Mouse (Mus musculus) heart, embryonic 14.5 days (tissue): Measurements from ENCODE around the gene Laptm5. TPM values are rescaled to one million over a fixed set of nuclear protein-coding genes. Genes with fewer than 3 reads are reported as not detected.
A peak's percentile ranks its signal among the peaks of the same experiment; 100 is the strongest.

Source experiments
- ATAC-seq: fragments of 200-750 bp; cut with Nextera tagmentation; 2 replicates; pipeline ENCODE4 v1.8.0; 2017; ENCODE audit warnings: low read depth, moderate TSS enrichment; ENCODE audit not compliant: insufficient number of reproducible peaks, insufficient read depth, low FRiP score
- H3K27ac ChIP-seq, 2 experiments: fragments of 200-500 bp in 1 of 2; fragments of 300-500 bp in 1 of 2; sonication (generic) in 1 of 2; replicated peaks in 1 of 2; 2 replicates each; pipeline ENCODE4 v1.5.1; 2012 to 2014; ENCODE audit warnings: low read depth in 2 of 2, low read length in 2 of 2, control low read depth in 1 of 2, mild to moderate bottlenecking in 1 of 2, mixed read lengths in 1 of 2; ENCODE audit not compliant: control insufficient read depth in 1 of 2, insufficient read depth in 1 of 2
- H3K27me3 ChIP-seq: fragments of 300-500 bp; sonication (generic); 2 replicates; pipeline ENCODE4 v1.6.1; 2014; ENCODE audit warnings: mild to moderate bottlenecking, low read length, control low read depth; ENCODE audit not compliant: control insufficient read depth, insufficient read depth
- H3K36me3 ChIP-seq: fragments of 300-500 bp; sonication (generic); 2 replicates; pipeline ENCODE4 v1.6.1; 2014; ENCODE audit warnings: mild to moderate bottlenecking, control low read depth, low read length, mixed read lengths; ENCODE audit not compliant: control insufficient read depth, insufficient read depth
- H3K4me1 ChIP-seq, 2 experiments: fragments of 200-500 bp in 1 of 2; fragments of 300-500 bp in 1 of 2; sonication (generic) in 1 of 2; 2 replicates each; pipeline ENCODE4 v1.6.1; 2012 to 2014; ENCODE audit warnings: low read length in 2 of 2, control low read depth in 1 of 2, mixed read lengths in 1 of 2; ENCODE audit not compliant: control insufficient read depth in 2 of 2, insufficient read depth in 2 of 2
- H3K4me2 ChIP-seq: fragments of 300-500 bp; sonication (generic); 2 replicates; pipeline ENCODE4 v1.6.1; 2014; ENCODE audit warnings: mild to moderate bottlenecking, low read length
- H3K4me3 ChIP-seq, 2 experiments: fragments of 200-500 bp in 1 of 2; fragments of 300-500 bp in 1 of 2; sonication (generic) in 1 of 2; 2 replicates each; pipeline ENCODE4 v1.5.1; 2012 to 2014; ENCODE audit warnings: low read length in 2 of 2, mild to moderate bottlenecking in 2 of 2, control low read depth in 1 of 2, low read depth in 1 of 2, moderate library complexity in 1 of 2; ENCODE audit not compliant: control insufficient read depth in 1 of 2, insufficient read depth in 1 of 2
- H3K9ac ChIP-seq: fragments of 300-500 bp; sonication (generic); 2 replicates; pipeline ENCODE4 v1.6.1; 2014; ENCODE audit warnings: mild to moderate bottlenecking, low read length
- H3K9me3 ChIP-seq: fragments of 300-500 bp; sonication (generic); 2 replicates; pipeline ENCODE4 v1.6.1; 2016; ENCODE audit warnings: low read length, control low read depth; ENCODE audit not compliant: control insufficient read depth
- WGBS: fragments of 180-500 bp; shearing (Covaris S2); extraction: QIAGEN DNeasy Blood & Tissue Kit; methylation state at CpG from one replicate; pipeline ENCODE4 v1.1.7; 2014; 5-methylcytosine and 5-hydroxymethylcytosine counted together
- polyA plus RNA-seq: library from polyadenylated mRNA; unstranded; fragments of >200 nt; fragmentation: Nextera tagmentation; extraction: Ambion mirVana; gene quantifications from 2 replicates; pipeline ENCODE4 v1.2.1, GENCODE M21; 2014

The Laptm5 gene
- polyA plus RNA-seq, 1 experiment from 2014 or later: 30.8 TPM

DNA sequence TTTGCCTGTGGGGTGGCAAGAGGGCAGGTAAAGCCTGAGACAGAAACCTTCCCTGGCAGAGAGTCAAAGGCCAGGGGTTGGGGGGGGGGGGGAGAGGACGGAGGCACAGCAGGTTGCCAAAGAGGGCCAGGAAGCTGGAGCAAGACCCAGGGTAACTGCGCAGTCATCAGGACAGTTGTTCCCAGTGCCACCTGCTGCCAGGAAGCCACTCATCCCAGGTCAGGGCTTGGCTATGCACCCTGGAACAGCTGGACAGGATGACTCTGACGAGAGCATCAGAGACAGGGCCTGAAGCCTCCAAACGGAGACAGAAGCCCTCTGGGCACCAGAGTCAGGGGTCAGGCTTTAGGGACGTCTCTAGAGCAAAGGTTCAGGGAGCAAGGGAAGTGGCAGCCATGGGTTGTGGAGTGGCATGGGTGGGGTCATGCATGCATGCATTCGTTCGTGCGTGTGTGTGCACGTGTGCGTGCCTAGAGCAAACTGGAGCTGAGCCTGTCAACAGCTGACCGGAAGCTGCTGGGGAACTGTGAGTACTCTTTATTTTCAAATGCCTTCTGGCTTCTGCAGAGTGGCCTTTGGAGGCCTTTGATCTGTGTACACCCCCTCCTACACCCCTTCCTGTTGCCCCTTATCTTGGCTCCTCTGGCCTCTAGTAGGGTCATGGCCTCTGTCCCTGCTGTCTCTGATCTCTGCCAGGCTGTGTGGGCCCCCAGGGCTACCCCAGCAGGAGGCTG is 23.0 kb upstream of the Laptm5 start:
- Histone ChIP-seq H3K4me3 (no peak overlapping the region), H3K4me1 (peaks cover 4 to 8% of the 10 kb centered on the region in 2 experiments), H3K9me3 (no peaks in the 10 kb centered on the region), H3K36me3 (no peaks in the 10 kb centered on the region), H3K27ac (no peak overlapping the region), H3K4me2 (no peak overlapping the region), H3K27me3 (no peaks in the 10 kb centered on the region), H3K9ac (no peak overlapping the region)
- 24% methylated on average over 11 of the region's 11 CpGs for WGBS
- 0 out of 2 replicates have a peak, but pooled peaks have one; percentile 32 for ATAC-seq

DNA sequence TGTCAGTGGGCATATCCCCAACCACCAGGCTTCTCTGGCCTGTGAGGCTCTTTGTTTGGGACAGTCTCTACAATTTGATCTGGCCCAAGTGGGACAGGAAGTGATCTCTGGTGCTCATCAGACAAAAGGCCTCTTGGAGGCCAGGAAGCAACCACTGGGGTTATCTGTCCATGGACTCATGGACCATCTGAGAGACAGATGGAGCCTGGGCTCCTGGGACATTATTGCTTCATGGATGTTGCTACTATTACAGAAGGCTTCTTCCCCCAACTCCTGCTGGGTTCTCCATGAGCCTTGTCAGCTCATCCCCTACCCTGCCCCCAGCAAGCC is 22.4 kb upstream of the Laptm5 start:
- Histone ChIP-seq H3K27ac (no peak overlapping the region), H3K9ac (no peak overlapping the region), H3K4me3 (no peak overlapping the region), H3K4me2 (no peak overlapping the region), H3K9me3 (no peaks in the 10 kb centered on the region), H3K36me3 (no peaks in the 10 kb centered on the region), H3K27me3 (no peaks in the 10 kb centered on the region), H3K4me1 (peaks cover 4 to 8% of the 10 kb centered on the region in 2 experiments)
- ATAC-seq: no peak

DNA sequence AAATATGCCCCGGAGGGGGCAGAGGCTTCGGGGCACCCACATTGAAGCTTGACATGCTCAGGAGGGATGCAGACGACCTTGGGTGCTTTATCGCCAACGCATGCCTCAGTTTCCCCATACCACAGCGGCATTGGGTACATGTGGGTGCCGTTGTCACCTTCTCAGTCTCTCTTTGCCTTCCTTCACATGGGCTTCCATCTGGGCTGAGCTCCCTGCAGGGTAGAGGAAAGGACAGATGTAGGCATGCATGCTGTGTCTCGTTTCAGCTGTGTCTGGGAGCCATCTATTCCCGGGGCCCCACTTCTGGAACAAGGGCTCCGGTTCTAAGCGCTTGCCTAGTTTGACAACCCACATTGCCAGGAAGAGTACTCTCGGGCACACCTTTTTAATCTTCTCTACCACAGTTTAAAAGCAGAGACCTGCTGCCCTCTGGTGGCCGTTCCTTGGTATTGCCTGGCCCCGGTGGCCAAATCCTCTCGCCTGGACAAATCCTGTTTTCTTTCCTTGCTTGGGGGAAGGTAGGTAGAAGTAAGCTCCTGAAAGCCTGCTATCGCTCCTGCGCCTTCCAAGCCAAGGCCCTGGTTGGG is 20.8 kb upstream of the Laptm5 start:
- peaks cover 4 to 8% of the 10 kb centered on the region in 2 experiments for H3K4me1 ChIP-seq
- no peak for ATAC-seq
- no peaks in the 10 kb centered on the region for H3K9me3 ChIP-seq
- H3K27ac ChIP-seq: no peak overlapping the region
- no peak overlapping the region for H3K4me3 ChIP-seq
- no peaks in the 10 kb centered on the region for H3K27me3 ChIP-seq
- no peaks in the 10 kb centered on the region for H3K36me3 ChIP-seq
- 33% methylated on average over 17 of the region's 17 CpGs for WGBS
- no peak overlapping the region for H3K9ac ChIP-seq
- H3K4me2 ChIP-seq: no peak overlapping the region

DNA sequence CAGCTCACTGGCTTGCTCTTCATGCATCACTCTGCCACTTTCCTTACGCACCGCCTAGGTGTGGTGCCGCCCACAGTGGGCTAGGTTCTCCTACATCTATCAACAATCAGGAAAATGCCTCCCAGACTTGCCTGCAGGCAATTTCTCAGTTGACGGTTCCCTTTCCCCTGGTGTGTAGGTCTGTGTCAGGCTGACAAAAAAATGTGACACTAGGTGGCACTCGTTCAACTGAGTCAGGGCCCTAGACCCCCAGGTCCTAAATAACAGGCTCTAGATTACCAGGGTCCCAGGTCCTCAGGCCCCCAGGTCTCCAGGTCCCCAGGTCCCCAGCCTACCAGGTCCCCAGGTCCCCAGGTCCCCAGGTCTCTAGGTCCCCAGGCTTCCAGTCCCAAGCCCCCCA is 19.2 kb upstream of the Laptm5 start:
- no peak overlapping the region for H3K9ac ChIP-seq
- H3K27me3 ChIP-seq: no peaks in the 10 kb centered on the region
- H3K4me2 ChIP-seq: no peak overlapping the region
- H3K9me3 ChIP-seq: no peaks in the 10 kb centered on the region
- no peak overlapping the region for H3K27ac ChIP-seq
- peaks cover 4 to 8% of the 10 kb centered on the region in 2 experiments for H3K4me1 ChIP-seq
- H3K4me3 ChIP-seq: no peak overlapping the region
- no peak for ATAC-seq
- WGBS: 51% methylated on average over 5 of the region's 5 CpGs
- H3K36me3 ChIP-seq: no peaks in the 10 kb centered on the region

DNA sequence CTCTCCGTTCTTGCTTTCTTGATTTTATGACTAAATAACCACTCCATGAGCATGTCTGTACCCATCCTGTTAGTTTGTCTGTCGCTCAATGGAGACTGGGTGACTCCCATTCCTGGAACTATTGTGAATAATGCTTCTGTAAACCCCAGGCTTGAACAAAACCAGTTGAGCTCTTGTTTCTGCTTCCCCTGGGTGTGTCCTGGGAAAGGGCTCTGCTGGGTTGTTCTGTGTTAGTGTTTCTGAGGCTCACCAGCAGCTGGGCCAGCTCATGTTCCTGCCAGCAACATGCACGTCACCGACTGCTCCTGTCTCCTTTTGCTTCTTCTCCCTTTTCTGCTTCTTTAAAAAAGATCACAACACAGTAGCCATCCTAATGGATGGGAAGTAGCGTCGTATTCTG is 17.2 kb upstream of the Laptm5 start:
- Histone ChIP-seq H3K9me3 (no peaks in the 10 kb centered on the region), H3K4me1 (peaks cover 7 to 11% of the 10 kb centered on the region in 2 experiments; a peak in 3 of 4 replicates), H3K4me3 (no peak overlapping the region), H3K9ac (no peak overlapping the region), H3K36me3 (no peaks in the 10 kb centered on the region), H3K27me3 (no peaks in the 10 kb centered on the region), H3K27ac (no peak overlapping the region), H3K4me2 (no peak overlapping the region)
- WGBS: 83% methylated on average over 6 of the region's 6 CpGs
- no peak for ATAC-seq

DNA sequence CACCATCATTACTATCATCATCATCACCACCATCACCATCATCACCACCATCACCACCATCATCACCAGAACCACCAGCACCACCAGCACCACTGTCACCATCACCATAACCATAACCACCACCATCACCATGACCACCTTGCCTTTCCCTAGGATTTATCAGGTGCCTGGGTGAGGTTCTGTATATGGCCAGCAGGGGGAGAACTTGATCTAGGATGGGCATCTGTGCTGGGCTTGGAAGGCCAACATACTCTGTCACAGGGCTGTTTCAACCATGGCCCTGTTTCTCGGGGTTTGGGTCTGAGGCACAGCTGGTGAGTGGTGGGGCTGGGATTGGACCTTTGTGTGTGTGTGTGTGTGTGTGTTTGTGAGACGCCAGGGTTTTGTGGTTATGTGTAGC is 16.6 kb upstream of the Laptm5 start:
- Histone ChIP-seq H3K4me2 (no peak overlapping the region), H3K4me1 (peaks cover 10 to 11% of the 10 kb centered on the region in 2 experiments; a peak in 3 of 4 replicates), H3K27me3 (no peaks in the 10 kb centered on the region), H3K9ac (no peak overlapping the region), H3K9me3 (no peaks in the 10 kb centered on the region), H3K36me3 (no peaks in the 10 kb centered on the region), H3K27ac (no peak overlapping the region), H3K4me3 (no peak overlapping the region)
- ATAC-seq: no peak
- 69% methylated on average over 2 of the region's 2 CpGs for WGBS

DNA sequence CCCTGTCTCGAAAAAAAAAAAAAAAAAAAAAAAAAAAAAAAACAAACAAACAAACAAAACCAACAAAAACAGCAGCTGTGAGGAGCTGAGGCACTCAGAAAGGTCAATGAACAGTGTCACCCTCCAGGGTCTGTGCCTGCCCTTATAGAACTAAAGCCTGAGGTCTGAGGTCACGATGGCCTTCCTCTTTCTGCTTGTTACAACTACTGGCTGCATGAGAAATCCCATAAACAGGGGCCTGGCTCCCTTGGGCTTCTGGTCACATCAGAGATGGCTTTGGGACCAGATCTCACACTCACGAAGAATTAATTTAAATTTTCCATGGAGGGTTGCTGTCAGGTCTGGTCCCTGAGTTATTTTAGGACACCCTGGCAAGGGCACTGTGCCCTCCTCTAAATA is 13.5 kb upstream of the Laptm5 start:
- H3K9ac ChIP-seq: peak overlapping the region; percentile 16; the same call in 1 of the 2 replicates
- WGBS: 53% methylated on average over 2 of the region's 3 CpGs
- no peak for ATAC-seq
- H3K4me3 ChIP-seq: no peak overlapping the region
- H3K9me3 ChIP-seq: no peaks in the 10 kb centered on the region
- no peaks in the 10 kb centered on the region for H3K27me3 ChIP-seq
- H3K27ac ChIP-seq: peak overlapping the region; percentile 4 to 48; a peak in 2 of 4 replicates
- peaks cover 17% of the 10 kb centered on the region in 2 experiments for H3K4me1 ChIP-seq
- no peak overlapping the region for H3K4me2 ChIP-seq
- no peaks in the 10 kb centered on the region for H3K36me3 ChIP-seq
